Mouse (Mus musculus) kidney, postnatal 4 days (tissue): ENCODE results near the gene 9130008F23Rik.

Source experiments
- DNase-seq, 2 experiments: peaks; one replicate each; pipeline ENCODE4 v3.0.0; 2021; ENCODE audit warnings: mixed read lengths in 2 of 2

The 9130008F23Rik gene

GRCm38 (mm10) chr17:40879924-40880691 lies at the start of gene 9130008F23Rik:
Gene 9130008F23Rik, minus strand, starts transcription at chr17:40880559.
- peak; percentile 50 to 66 for DNase-seq

GRCm38 (mm10) chr17:40915499-40915898 lies 35.1 kb upstream of the 9130008F23Rik start:
- DNase-seq, result no peak

- no peak for DNase-seq
Observed at GRCm38 (mm10) chr17:40914250-40914649, 33.9 kb upstream of the 9130008F23Rik start, which contains the start of gene Glyatl3. Gene Glyatl3, minus strand, starts transcription at chr17:40914350.

- DNase-seq, result peak; percentile 3 to 11
Observed at GRCm38 (mm10) chr17:40904721-40905154, 24.4 kb upstream of the 9130008F23Rik start.

GRCm38 (mm10) chr17:40904056-40904597 lies 23.8 kb upstream of the 9130008F23Rik start:
- DNase-seq, result no peak

- DNase-seq, result no peak
Observed at GRCm38 (mm10) chr17:40903345-40903744, 23.0 kb upstream of the 9130008F23Rik start.

GRCm38 (mm10) chr17:40899783-40900363 lies 19.5 kb upstream of the 9130008F23Rik start:
- DNase-seq, result no peak

- no peak for DNase-seq
Observed at GRCm38 (mm10) chr17:40896863-40897262, 16.5 kb upstream of the 9130008F23Rik start.

- DNase-seq, result no peak
Observed at GRCm38 (mm10) chr17:40887849-40888536, 7.6 kb upstream of the 9130008F23Rik start.

GRCm38 (mm10) chr17:40885155-40885554 lies 4.8 kb upstream of the 9130008F23Rik start:
- DNase-seq, result no peak

GRCm38 (mm10) chr17:40882172-40882571 lies 1.8 kb upstream of the 9130008F23Rik start:
- DNase-seq, result no peak

- DNase-seq, result no peak
Observed at GRCm38 (mm10) chr17:40879528-40879923, 833 bp downstream of the 9130008F23Rik start.

GRCm38 (mm10) chr17:40877741-40878140 lies 2.6 kb downstream of the 9130008F23Rik start:
- no peak for DNase-seq

- DNase-seq, result no peak
Observed at GRCm38 (mm10) chr17:40875568-40875967, 4.8 kb downstream of the 9130008F23Rik start.

- no peak for DNase-seq
Observed at GRCm38 (mm10) chr17:40874701-40875100, 5.7 kb downstream of the 9130008F23Rik start.

GRCm38 (mm10) chr17:40873582-40874011 lies 6.8 kb downstream of the 9130008F23Rik start:
- peak; percentile 12 to 37 for DNase-seq

- no peak for DNase-seq
Observed at GRCm38 (mm10) chr17:40872626-40873025, 7.7 kb downstream of the 9130008F23Rik start.

- no peak for DNase-seq
Observed at GRCm38 (mm10) chr17:40868952-40869747, 11.2 kb downstream of the 9130008F23Rik start.

GRCm38 (mm10) chr17:40855065-40855464 lies 25.3 kb downstream of the 9130008F23Rik start:
- no peak for DNase-seq

- DNase-seq, result peak; percentile 12
Observed at GRCm38 (mm10) chr17:40837308-40837707, 43.1 kb downstream of the 9130008F23Rik start.

GRCm38 (mm10) chr17:40831870-40832269 lies 48.5 kb downstream of the 9130008F23Rik start:
- DNase-seq, result peak; percentile 9 to 10
